16 mouse cellular contexts compared by ENCODE assay signal in genomic region chr9:41129802-41130480, GRCm38 (mm10). TPM values are rescaled to one million over a fixed set of nuclear protein-coding genes. Genes with fewer than 3 reads are reported as not detected.
DNase-seq lines count a peak whose midpoint lies in the region; ATAC-seq and TF ChIP-seq lines count a peak whose summit lies in the region.
"Had no signal": no experiment of that assay in that cellular context is flagged by ENCODE, and none has a peak within 500 bp of the region (broad histone marks: within the 10 kb centered on the region; RNA-seq: fewer than 3 reads in every experiment).

No protein-coding gene starts in this region.

- no peak overlapping the region for H3K9ac ChIP-seq in kidney, embryonic 14.5 days (ENCODE audit: low read depth, low read length)
- no peak overlapping the region for H3K9ac ChIP-seq in hindbrain, embryonic 15.5 days
- H3K9ac ChIP-seq: liver, embryonic 15.5 days had no signal

- TF ChIP-seq CTCF in G1E (IDR thresholded peaks at IDR 0.05; ENCODE audit: low read depth, low read length) = no peak

- no peaks in the 10 kb centered on the region for H3K36me3 ChIP-seq in kidney, embryonic 14.5 days (ENCODE audit: control insufficient read depth, insufficient read depth, low read length)
- peaks cover 38% of the 10 kb centered on the region for H3K36me3 ChIP-seq in G1E (replicated peaks)
- no peaks in the 10 kb centered on the region for H3K36me3 ChIP-seq in hindbrain, embryonic 15.5 days
- H3K36me3 ChIP-seq: forebrain, embryonic 10.5 days; liver, embryonic 15.5 days had no signal

- no peak for DNase-seq in kidney, postnatal 25 days
- DNase-seq in G1E (ENCODE audit: low spot score) = no peak
- no peak for DNase-seq in cerebellum, adult 11 months
- no peak for DNase-seq in ovary, adult 18-20 months (ENCODE audit: low spot score)
- DNase-seq in layer of hippocampus, postnatal 25 days (ENCODE audit: extremely low spot score in 1 of 2, low spot score in 1 of 2) = no peak
- DNase-seq: adrenal gland, adult 2 months; cerebellum, adult 8-10 months; gastrocnemius, postnatal 36 days; kidney, adult 9 months; right cerebral cortex, postnatal 25 days had no signal

- H3K27ac ChIP-seq in kidney, embryonic 14.5 days (ENCODE audit: low read depth, low read length) = no peak overlapping the region
- H3K27ac ChIP-seq in hindbrain, embryonic 15.5 days (replicated peaks) = no peak overlapping the region
- H3K27ac ChIP-seq: forebrain, embryonic 10.5 days; left cerebral cortex, adult 2 months; liver, embryonic 15.5 days had no signal

- no peak overlapping the region for H3K4me3 ChIP-seq in kidney, embryonic 14.5 days (ENCODE audit: low read length)
- H3K4me3 ChIP-seq in G1E (ENCODE audit: low read depth, low read length) = peak overlapping the region; percentile 41; the same call in 1 of the 2 replicates
- no peak overlapping the region for H3K4me3 ChIP-seq in hindbrain, embryonic 15.5 days
- H3K4me3 ChIP-seq: forebrain, embryonic 10.5 days; left cerebral cortex, adult 2 months; liver, embryonic 15.5 days had no signal

- no peaks in the 10 kb centered on the region for H3K27me3 ChIP-seq in kidney, embryonic 14.5 days (ENCODE audit: control insufficient read depth, insufficient read depth, low read length)
- H3K27me3 ChIP-seq in G1E (ENCODE audit: insufficient read depth, low read length) = no peaks in the 10 kb centered on the region
- H3K27me3 ChIP-seq in hindbrain, embryonic 15.5 days = no peaks in the 10 kb centered on the region
- H3K27me3 ChIP-seq: liver, embryonic 15.5 days had no signal

- H3K9me3 ChIP-seq in kidney, embryonic 14.5 days (ENCODE audit: control insufficient read depth, low read length) = no peaks in the 10 kb centered on the region
- no peaks in the 10 kb centered on the region for H3K9me3 ChIP-seq in G1E (replicated peaks)
- H3K9me3 ChIP-seq in hindbrain, embryonic 15.5 days = no peaks in the 10 kb centered on the region
- H3K9me3 ChIP-seq: forebrain, embryonic 10.5 days; liver, embryonic 15.5 days had no signal

- H3K4me2 ChIP-seq in kidney, embryonic 14.5 days (replicated peaks; ENCODE audit: low read depth, low read length) = no peak overlapping the region
- no peak overlapping the region for H3K4me2 ChIP-seq in hindbrain, embryonic 15.5 days
- H3K4me2 ChIP-seq: liver, embryonic 15.5 days had no signal

- 78% methylated on average over 10 of the region's 10 CpGs for WGBS in kidney, embryonic 14.5 days
- WGBS in hindbrain, embryonic 15.5 days = 44% methylated on average over 10 of the region's 10 CpGs

- no peaks in the 10 kb centered on the region for H3K4me1 ChIP-seq in kidney, embryonic 14.5 days (ENCODE audit: control insufficient read depth, insufficient read depth, low read length)
- peaks cover 39% of the 10 kb centered on the region for H3K4me1 ChIP-seq in G1E (ENCODE audit: insufficient read depth, low read depth, low read length)
- 0 out of 2 replicates have a peak, but pooled peaks cover 8% of the 10 kb centered on the region for H3K4me1 ChIP-seq in hindbrain, embryonic 15.5 days (replicated peaks)

- ATAC-seq in kidney, embryonic 14.5 days (ENCODE audit: low FRiP score, low TSS enrichment) = peak; percentile 35; the same call in 1 of the 2 replicates
- ATAC-seq in G1E (ENCODE audit: extremely low read depth, insufficient number of reproducible peaks, low FRiP score, poor library complexity, severe bottlenecking) = peak; percentile 45; the same call in 1 of the 2 replicates
- ATAC-seq in hindbrain, embryonic 15.5 days (ENCODE audit: low FRiP score, low read depth) = peak; percentile 13; the same call in 1 of the 2 replicates
- ATAC-seq in megakaryocyte-erythroid progenitor cell, adult 5-6 weeks (replicated peaks; ENCODE audit: low FRiP score, low TSS enrichment, poor library complexity, severe bottlenecking) = peak; percentile 75

RNA-seq across cellular contexts. Expression of gene Ubash3b, which starts 31.6 kb away (rescaled TPM):
- polyA plus RNA-seq in kidney, embryonic 14.5 days (2014; fragmentation: Nextera tagmentation; extraction: Ambion mirVana) = 9.3 TPM in 2 replicates
- total RNA-seq in G1E (2014; fragmentation: Nextera tagmentation) (30.9 and 33.0 TPM in 2 replicates), G1E (2017) (20.9 TPM in 2 replicates)
- polyA plus RNA-seq in G1E (2012) = 14.2 and 16.4 TPM in 2 replicates
- polyA plus RNA-seq in hindbrain, embryonic 15.5 days (2015; fragmentation: Nextera tagmentation; extraction: Ambion mirVana) = 24.6 and 27.3 TPM in 2 replicates
- 5.6 and 13.3 TPM in 2 replicates for total RNA-seq in megakaryocyte-erythroid progenitor cell, adult 5-6 weeks (2014; fragmentation: Nextera tagmentation)
- total RNA-seq in megakaryocyte-erythroid progenitor cell, adult 5-6 weeks (2017) = 3.7 and 4.0 TPM in 2 replicates
- total RNA-seq in layer of hippocampus, postnatal 25 days (2021) = 10 to 100 TPM; 25.3 to 27.6 TPM

Comparison
In these comparisons a context has a peak if more than half of its experiments do, and no peak if none do; other contexts are left out.
1. ATAC-seq: peak in every context shown above with its lines; median percentile 75 in megakaryocyte-erythroid progenitor cell, adult 5-6 weeks; 45 in G1E; 35 in kidney, embryonic 14.5 days; 13 in hindbrain, embryonic 15.5 days.